Mouse (Mus musculus): ENCODE data around the gene Scrn3.

Scrn3 gene

DNA sequence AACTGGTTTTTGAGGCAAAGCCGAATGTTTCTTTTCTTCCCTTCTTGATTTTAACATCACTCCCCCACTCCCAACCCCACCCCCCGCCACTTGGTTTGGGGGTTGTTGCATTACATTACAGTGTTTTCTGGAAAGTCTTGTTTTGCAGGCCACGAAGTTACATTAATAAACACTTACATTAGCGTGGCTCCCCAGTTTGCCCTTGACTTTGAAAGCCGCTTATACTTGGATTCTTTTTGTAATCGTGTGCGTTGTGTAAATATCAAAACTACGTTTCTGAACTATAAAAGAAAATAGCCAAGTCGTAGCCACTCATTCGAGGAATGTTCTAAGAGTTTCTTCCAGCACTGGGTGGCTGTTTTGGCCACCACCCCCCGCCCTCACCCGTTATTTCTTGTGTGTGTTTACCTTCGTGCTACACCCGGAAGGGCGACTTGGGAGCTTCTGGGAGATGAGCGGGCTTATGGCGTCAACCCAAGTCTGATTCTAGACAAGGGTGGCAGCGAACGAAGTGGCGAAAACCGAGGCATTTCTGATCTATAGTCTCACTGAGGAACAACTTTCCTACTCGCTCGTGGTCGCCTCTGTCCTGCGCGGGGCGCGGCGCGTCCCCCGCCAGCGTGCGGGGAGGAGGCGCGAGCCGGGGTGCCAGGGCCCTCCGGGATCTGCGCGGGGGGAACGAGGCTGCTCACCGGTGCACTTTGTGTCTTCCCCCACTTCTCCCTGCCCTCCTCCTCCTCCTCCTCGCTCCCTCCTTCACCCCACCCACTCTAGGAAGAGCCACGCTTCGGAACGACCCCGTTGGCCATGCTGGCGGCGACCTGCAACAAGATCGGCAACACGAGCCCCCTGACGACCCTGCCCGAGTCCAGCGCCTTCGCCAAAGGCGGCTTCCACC lies 39.8 kb upstream of the Scrn3 start:
- CTCF ChIA-PET: no interaction called here
- POLR2A ChIA-PET: interaction anchor here in 3 of 4 experiments (0.7 to 2.1 kb wide), 4 partner anchors 8 to 114 kb away, joined by 3 to 9 read pairs (median 4); partner anchors contain the start of gene Gpr155 (in 1 of the 3)

DNA sequence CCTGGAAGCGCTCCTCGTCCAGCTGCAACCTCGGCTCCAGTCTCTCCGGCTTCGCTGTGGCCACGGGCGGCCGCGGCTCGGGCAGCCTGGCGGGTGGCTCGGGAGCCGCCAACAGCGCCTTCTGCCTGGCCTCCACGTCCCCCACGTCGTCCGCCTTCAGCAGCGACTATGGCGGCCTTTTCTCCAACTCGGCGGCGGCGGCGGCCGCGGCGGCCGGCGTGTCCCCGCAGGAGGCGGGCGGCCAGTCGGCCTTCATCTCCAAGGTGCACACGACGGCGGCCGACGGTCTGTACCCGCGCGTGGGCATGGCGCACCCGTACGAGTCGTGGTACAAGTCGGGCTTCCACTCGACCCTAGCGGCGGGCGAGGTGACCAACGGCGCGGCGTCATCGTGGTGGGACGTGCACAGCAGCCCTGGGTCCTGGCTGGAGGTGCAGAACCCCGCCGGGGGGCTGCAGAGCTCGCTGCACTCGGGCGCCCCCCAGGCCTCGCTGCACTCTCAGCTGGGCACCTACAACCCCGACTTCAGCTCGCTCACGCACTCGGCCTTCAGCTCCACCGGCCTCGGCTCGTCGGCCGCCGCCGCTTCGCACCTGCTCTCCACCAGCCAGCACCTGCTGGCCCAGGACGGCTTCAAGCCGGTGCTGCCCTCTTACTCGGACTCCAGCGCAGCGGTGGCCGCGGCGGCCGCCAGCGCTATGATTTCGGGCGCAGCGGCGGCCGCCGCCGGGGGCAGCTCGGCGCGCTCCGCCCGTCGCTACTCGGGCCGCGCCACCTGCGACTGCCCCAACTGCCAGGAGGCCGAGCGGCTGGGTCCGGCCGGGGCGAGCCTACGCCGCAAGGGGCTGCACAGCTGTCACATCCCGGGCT lies 38.9 kb upstream of the Scrn3 start:
- POLR2A ChIA-PET: interaction anchor here in 3 of 4 experiments (0.6 to 1.6 kb wide), 5 partner anchors 10 to 252 kb away, joined by 3 to 5 read pairs (median 3); partner anchors contain the start of gene Gpr155 (in 1 of the 3)
- CTCF ChIA-PET: no interaction called here

DNA sequence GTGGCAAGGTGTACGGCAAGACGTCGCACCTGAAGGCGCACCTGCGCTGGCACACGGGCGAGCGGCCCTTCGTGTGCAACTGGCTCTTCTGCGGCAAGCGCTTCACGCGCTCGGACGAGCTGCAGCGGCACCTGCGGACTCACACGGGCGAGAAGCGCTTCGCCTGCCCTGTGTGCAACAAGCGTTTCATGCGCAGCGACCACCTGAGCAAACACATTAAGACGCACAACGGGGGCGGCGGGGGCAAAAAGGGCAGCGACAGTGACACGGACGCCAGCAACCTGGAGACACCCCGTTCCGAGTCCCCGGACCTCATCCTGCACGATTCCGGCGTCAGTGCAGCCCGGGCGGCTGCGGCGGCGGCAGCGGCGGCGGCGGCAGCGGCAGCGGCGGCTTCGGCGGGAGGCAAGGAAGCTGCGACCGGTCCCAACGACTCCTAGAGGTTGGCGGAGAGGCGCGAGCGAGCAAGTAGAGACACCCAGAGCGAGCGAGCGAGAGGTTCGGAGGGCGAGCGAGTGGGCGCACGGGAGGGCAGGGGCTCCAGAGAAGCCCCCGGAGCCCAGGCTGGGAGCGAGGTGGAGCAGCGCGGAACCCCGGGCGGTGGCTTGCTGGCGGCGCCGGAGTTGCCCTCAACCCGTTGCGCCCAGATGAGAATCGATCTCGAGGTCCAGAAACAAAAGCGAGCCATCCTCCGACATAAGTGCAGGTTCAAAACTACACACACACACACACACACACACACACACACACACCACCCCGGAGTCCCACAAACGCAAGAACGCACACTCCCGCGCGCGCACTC lies 38.1 kb upstream of the Scrn3 start:
- POLR2A ChIA-PET: interaction anchor here in 2 of 4 experiments (0.6 to 1.6 kb wide), 4 partner anchors 9 to 253 kb away, joined by 3 to 5 read pairs (median 4); no protein-coding TSS in a partner anchor
- CTCF ChIA-PET: interaction anchor here in 2 of 4 experiments (0.6 kb wide), 3 partner anchors 141 to 1529 kb away, joined by 3 to 5 read pairs (median 5); no protein-coding TSS in a partner anchor

DNA sequence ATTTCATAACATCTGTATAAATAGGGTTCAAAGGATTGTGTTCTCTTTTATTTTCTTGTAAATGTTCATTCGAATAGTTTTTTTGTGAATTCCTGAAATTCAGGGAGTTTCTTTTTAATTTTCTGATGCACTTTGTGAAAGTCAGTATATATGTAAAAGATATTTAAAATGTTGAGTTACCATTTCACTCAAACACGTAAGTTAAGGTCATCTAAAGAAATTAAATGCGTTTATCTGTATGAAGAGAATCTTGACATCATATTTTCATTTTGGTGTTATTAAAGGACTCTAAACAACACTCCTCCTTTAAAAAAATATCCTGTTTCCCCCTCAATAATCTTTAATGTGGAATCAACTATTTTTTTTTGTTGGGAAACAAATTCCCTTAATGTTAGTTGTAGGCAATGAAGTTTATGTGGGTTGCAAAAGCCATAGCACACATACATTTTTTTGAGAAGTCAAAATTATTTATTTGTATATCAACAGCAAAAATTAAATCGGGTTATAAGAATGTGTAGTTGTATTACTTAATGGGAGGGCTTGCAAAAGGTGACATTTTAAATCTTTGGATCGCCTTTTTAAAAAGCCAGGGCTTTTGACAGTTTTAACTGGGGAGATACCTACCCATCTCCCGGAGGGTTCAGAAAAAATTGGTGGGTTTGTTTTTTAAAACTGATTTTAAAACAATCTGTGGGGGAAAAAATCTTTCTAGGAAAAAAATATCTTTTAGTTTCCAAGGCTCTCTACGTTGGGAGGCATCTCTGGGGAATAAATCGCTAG lies 37.0 kb upstream of the Scrn3 start:
- ChIA-PET CTCF (interaction anchor here in 3 of 4 experiments (0.6 kb wide), 4 partner anchors 142 to 1530 kb away, joined by 3 to 5 read pairs (median 4); no protein-coding TSS in a partner anchor), POLR2A (no interaction called here)

DNA sequence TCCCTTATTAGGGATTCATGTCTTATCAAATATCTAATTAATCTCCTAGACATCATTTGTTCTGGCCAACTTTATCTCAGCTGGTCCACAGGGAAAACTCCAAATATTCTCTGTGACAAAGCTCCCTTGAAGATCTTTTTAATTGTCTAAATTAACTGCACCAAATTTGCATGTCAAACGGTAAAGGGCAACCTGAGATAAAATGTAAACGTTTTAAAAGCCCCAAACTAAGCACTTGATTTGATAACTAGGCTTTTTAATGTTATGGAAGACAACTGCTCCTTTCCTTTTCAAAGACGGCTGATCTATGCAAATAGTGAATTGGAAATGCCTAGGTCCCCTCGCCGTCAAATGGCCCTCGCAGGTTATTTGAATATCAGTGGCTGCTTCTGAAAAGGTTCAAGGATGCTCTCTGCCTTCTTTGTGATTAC lies 36.2 kb upstream of the Scrn3 start:
- POLR2A ChIA-PET: no interaction called here
- CTCF ChIA-PET: interaction anchor here in 1 of 4 experiments (0.6 kb wide), 1 partner anchor 325 kb away, joined by 4 read pairs; no protein-coding TSS in a partner anchor

DNA sequence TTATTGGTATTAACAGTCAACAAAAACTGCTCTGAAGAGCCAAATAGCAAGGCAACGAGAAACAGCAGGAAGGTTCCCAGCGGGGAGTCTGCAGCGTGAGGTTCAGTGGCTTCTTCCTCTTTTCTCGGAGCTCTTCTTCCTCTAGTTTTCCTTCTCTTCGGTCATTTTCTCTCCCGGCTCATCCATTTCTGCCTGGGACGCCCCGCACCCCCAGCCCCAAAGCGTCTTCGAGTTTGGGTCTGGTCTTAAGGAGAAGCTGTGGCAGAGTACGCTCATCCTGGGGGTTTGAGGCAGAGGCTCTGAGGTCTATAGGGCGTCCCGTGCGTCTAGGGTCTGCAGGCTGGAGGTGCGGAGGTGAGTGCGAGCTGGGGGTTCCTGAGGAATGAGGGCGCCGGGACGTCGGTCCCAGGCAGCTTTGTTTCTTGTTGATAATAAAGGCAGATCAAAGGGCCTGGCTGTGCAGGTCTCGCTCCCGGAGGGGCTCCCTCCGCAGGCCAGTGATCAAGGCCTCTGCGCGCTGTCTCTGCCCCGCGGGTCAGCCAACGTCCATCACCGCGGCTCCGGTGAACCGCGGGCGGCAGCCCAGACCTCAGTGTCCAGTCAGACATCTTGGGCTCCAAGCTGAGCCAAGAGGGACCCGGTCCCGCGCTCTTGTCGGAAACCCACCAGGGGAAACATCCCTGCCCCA lies 35.2 kb upstream of the Scrn3 start:
- ChIA-PET CTCF (interaction anchor here in 3 of 4 experiments (0.9 to 2.2 kb wide), 11 partner anchors 10 to 1239 kb away, joined by 3 to 13 read pairs (median 4); no protein-coding TSS in a partner anchor), POLR2A (interaction anchor here in 2 of 4 experiments (0.5 to 3.1 kb wide), 4 partner anchors 13 to 256 kb away, joined by 3 to 11 read pairs (median 5); no protein-coding TSS in a partner anchor)

DNA sequence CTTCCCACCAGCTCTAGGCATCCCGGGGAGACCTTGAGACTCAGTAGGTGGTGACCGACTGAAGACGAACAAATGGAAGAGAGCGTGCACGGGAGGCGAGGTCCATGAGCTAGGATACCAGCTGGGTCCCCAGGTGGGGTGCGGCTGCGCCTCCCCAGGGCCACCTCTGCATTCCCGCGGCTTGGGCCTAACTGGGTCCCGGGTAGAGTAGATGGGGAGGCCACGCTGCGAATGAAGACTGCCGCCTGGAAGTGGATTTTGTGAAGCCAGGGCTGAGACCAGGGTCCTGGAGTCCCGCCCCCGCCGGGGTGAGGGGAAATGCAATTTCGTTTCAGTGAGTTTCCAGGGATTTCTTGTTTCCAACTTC lies 34.7 kb upstream of the Scrn3 start:
- ChIA-PET CTCF (interaction anchor here in 3 of 4 experiments (0.6 to 2.2 kb wide), 14 partner anchors 8 to 1239 kb away, joined by 3 to 13 read pairs (median 4); no protein-coding TSS in a partner anchor), POLR2A (interaction anchor here in 2 of 4 experiments (0.5 to 3.1 kb wide), 4 partner anchors 14 to 257 kb away, joined by 3 to 11 read pairs (median 5); no protein-coding TSS in a partner anchor)

DNA sequence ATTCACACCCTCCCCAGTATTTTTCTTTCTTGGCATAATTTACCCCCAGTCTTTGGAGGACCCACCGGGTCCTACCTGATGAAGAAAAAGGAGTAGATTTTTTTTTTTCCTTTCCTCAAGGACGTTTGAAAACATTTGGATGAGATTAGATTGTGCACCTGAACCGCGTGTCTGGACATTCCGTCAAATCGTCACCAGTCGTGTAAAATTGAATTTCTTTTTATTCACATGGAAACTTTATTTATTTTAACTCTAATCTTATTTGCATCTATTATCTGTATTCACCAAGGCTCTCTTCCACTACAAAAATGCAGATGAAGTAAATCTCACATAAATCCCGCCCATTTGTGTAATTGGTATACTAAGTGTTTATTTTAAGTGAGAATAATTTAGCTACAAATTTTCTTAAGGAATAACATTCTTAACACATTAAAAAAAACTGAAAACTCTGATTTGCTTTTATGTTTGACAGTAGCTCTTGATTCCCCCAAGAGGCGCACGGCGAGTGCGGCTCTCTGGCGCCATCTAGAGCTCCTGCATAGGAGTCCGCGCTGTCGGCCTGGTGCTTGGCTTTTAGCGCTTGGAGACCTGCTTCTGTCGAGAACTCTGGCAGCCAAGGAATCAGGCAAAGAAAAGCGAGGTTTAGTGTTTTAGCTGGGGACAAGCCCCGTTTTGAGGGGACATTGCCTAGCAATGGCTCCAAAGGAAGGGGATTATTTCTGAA lies 34.1 kb upstream of the Scrn3 start:
- ChIA-PET CTCF (interaction anchor here (0.5 to 2.2 kb wide), 55 partner anchors 7 to 1313 kb away, joined by 3 to 14 read pairs (median 4); partner anchors contain the start of genes Gpr155 (in 1 of the 4) and Sp3 (in 1 of the 4)), POLR2A (interaction anchor here (0.6 to 3.1 kb wide), 12 partner anchors 8 to 1043 kb away, joined by 3 to 11 read pairs (median 4); partner anchors contain the start of genes Cir1 (in 1 of the 4) and Scrn3 (in 1 of the 4))

DNA sequence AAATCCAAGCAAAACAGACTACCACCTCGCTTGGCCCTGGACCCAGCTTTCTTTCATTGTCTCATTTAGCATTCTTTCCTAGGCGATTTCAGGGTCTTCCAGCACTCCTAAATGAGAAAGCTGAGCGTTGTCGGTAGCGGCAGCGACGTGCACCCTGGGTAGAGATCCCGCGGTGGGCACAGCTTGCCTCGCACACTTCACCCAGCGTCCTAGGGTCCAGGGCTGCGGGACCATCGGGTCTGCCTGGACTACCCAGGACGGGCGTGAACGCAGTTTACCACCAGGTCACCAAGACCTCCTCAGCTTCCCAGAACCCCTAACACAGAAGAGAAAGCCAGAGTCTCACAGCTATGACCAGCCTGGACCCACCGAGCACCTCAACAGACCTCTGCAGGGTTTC lies 33.5 kb upstream of the Scrn3 start:
- POLR2A ChIA-PET: interaction anchor here in 3 of 4 experiments (0.7 to 3.1 kb wide), 12 partner anchors 9 to 1044 kb away, joined by 3 to 11 read pairs (median 3); partner anchors contain the start of genes Cir1 (in 1 of the 3) and Scrn3 (in 1 of the 3)
- CTCF ChIA-PET: interaction anchor here (0.6 to 2.2 kb wide), 41 partner anchors 9 to 1314 kb away, joined by 3 to 14 read pairs (median 4); partner anchors contain the start of gene Sp3 (in 1 of the 4)

DNA sequence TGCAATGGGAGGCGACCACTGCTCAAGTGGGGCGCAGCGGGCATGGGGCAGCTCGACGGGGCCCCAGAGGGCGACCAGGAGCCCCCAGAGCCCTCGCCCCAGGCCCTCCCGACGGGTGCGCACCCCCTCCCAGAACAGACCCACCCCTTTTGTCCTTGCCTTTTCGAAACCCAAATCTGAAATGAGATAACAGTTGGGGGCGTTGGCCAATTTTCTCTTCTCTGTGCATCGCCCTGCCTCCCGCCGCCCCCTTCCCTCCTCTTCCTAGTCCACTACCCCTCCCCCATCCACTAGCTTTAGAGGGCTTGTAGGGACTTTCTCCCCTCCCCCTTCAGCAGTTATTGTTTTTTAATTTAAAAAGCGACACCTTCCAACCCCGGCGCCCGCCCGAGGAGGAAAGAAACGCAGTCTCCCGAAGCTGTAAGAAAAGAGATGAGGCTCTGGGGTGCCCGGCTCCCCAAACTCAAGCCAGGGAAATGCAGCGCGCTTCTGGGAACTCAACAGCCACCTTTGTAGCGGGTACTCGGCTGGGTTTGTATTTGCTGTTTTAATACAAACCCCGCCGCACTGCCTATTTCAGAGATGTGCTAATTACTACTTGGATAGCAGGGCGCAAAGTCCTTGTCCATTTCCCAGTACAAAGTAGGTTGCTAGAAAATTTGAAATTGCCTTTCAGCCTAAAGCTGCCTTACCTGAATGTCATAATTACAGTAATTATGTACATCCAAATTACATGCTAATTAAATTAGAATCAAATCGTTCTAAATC lies 32.9 kb upstream of the Scrn3 start:
- ChIA-PET POLR2A (interaction anchor here in 3 of 4 experiments (0.6 to 3.1 kb wide), 9 partner anchors 9 to 1244 kb away, joined by 3 to 11 read pairs (median 3); partner anchors contain the start of genes Cir1 (in 1 of the 3) and Scrn3 (in 1 of the 3)), CTCF (interaction anchor here in 3 of 4 experiments (0.6 to 2.2 kb wide), 25 partner anchors 10 to 1385 kb away, joined by 3 to 14 read pairs (median 4); no protein-coding TSS in a partner anchor)

DNA sequence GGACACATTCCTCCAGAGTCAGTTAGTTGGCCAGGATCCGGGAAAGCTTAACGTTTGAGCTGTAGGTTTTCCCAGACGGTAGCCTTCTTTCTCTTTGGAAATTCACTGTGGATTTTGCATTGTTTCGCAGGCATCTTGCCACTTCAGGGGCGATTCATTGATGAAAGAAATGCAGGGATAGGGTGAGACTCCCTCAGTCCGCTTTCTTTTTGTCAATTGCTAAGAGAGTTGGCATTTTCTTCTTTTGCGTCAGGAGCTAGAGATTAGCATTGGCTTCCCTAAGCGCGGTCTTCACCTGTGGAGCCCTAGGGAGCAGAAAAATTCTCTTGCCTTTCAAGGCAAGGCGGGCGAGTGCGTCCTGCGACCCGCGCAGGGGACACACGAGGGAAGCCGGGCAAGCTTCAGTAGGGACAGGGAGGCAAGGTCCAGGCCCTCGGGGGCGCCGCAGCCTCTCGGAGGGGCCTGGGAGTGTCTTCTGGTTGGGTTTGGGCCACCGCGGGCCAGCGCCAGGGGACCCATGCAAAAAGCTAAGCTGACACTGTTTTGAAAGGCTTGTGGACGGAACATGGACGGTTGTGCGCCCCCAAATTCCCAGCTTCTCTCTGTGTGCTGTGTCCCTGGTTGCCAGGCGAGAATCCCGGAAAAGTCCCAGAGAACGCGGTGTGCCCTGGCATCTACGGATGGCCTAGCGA lies 31.9 kb upstream of the Scrn3 start:
- ChIA-PET CTCF (interaction anchor here (0.6 to 1.5 kb wide), 8 partner anchors 16 to 1046 kb away, joined by 3 to 4 read pairs (median 3); no protein-coding TSS in a partner anchor), POLR2A (interaction anchor here (0.5 to 1.1 kb wide), 8 partner anchors 9 to 308 kb away, joined by 3 to 9 read pairs (median 3); partner anchors contain the start of genes Sp9 (in 2 of the 4) and Gpr155 (in 1 of the 4))

DNA sequence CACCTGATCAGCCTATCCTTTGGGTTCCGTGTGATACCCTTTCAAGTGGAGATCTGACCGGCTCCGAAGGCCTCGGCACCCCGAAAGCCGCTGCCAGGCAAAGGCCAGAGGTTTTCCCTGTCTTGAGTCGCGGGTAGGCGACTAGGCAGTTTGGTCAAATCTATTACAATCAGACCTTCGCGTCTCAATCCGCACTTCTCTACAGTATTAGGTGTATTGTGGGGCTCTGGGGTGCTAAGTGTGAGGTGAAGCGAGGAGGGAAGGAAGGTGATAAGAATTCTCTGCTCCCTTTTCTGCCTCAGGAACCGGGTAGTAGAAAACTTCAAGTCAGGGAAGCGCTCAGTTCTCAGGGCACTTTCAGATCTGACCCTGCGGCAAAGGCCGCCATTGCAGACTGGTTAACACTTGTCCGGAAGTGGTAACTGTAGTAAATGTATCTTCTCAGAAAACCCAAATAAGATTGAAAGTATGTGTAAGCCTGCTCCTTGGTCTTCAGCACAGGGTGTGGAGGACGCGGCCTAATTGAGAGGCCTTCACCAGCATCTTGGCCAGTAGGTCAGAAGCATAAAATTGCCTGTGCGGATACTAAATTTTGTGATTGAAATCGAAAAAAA lies 31.2 kb upstream of the Scrn3 start:
- ChIA-PET CTCF (interaction anchor here (0.6 to 1.5 kb wide), 7 partner anchors 17 to 1556 kb away, joined by 3 to 4 read pairs (median 3); no protein-coding TSS in a partner anchor), POLR2A (interaction anchor here in 3 of 4 experiments (0.7 to 1.1 kb wide), 6 partner anchors 9 to 105 kb away, joined by 3 to 9 read pairs (median 3); partner anchors contain the start of genes Sp9 (in 2 of the 3) and Gpr155 (in 1 of the 3))

DNA sequence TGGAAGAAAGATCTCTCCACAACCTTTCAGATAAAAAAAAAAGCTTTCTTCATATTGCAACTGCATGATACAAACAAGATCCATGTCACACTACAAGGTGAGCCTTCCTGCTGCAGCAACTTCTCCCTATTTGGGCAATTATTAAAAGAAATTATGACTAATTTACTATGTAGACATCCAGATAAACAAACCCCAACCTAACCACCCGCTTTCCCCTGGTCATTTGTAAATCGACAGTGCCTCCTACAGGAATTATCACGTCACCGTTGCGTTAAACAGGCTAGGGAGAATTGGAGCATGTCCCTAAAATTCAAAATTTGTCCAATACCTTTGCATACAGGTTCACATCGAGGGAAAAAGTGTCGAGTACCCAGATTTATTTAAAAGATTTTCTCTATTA lies 30.7 kb upstream of the Scrn3 start:
- ChIA-PET POLR2A (no interaction called here), CTCF (interaction anchor here in 2 of 4 experiments (0.6 to 1.5 kb wide), 4 partner anchors 955 to 1557 kb away, joined by 3 to 4 read pairs (median 3); no protein-coding TSS in a partner anchor)

Data from embryonic stem cell, embryonic (primary cell).